Mouse (Mus musculus) MEL (cell line): ENCODE results near the gene Esm1. TPM values are rescaled to one million over a fixed set of nuclear protein-coding genes. Genes with fewer than 3 reads are reported as not detected.
A peak's percentile ranks its signal among the peaks of the same experiment; 100 is the strongest.

ENCODE experiments used
- DNase-seq: peaks from one replicate; pipeline ENCODE4 v3.0.0; 2011; ENCODE audit warnings: low read depth, low spot score
- H3K27ac ChIP-seq: 2 replicates; pipeline ENCODE4 v1.5.1; 2012; ENCODE audit warnings: low read depth, mild to moderate bottlenecking, control low read depth, low read length, moderate library complexity; ENCODE audit not compliant: control insufficient read depth
- H3K27me3 ChIP-seq, 2 experiments: fragments of 150-350 bp in 1 of 2; sonication (generic) in 1 of 2; 2 replicates each; pipeline ENCODE4 v1.6.1; 2012; ENCODE audit warnings: low read length in 2 of 2, mild to moderate bottlenecking in 2 of 2, improper control_type of control experiment in 1 of 2, moderate library complexity in 1 of 2; ENCODE audit not compliant: insufficient read depth in 2 of 2, control insufficient read depth in 1 of 2
- H3K36me3 ChIP-seq, 2 experiments: 2 replicates each; pipeline ENCODE4 v1.6.1; 2012 to 2014; ENCODE audit warnings: low read length in 2 of 2, improper control_type of control experiment in 1 of 2, inconsistent platforms in 1 of 2, mild to moderate bottlenecking in 1 of 2; ENCODE audit not compliant: insufficient read depth in 2 of 2, control insufficient read depth in 1 of 2
- H3K4me1 ChIP-seq, 2 experiments: fragments of 150-350 bp in 1 of 2; sonication (generic) in 1 of 2; 2 replicates each; pipeline ENCODE4 v1.6.1; 2012; ENCODE audit warnings: low read length in 2 of 2, improper control_type of control experiment in 1 of 2, mild to moderate bottlenecking in 1 of 2; ENCODE audit not compliant: insufficient read depth in 2 of 2, control insufficient read depth in 1 of 2
- H3K4me3 ChIP-seq, 2 experiments: fragments of 150-350 bp in 1 of 2; sonication (generic) in 1 of 2; 2 replicates each; pipeline ENCODE4 v1.5.1; 2012; ENCODE audit warnings: low read depth in 2 of 2, low read length in 2 of 2, mild to moderate bottlenecking in 2 of 2, moderate library complexity in 2 of 2, control low read depth in 1 of 2, improper control_type of control experiment in 1 of 2; ENCODE audit not compliant: control insufficient read depth in 1 of 2, insufficient read depth in 1 of 2
- H3K79me2 ChIP-seq: 2 replicates; pipeline ENCODE4 v1.6.1; 2012; ENCODE audit warnings: mild to moderate bottlenecking, low read length, moderate library complexity; ENCODE audit not compliant: control insufficient read depth, poor library complexity, insufficient read depth
- H3K9ac ChIP-seq: 2 replicates; pipeline ENCODE4 v1.6.1; 2012; ENCODE audit warnings: low read depth, mild to moderate bottlenecking, control low read depth, low read length, moderate library complexity; ENCODE audit not compliant: control insufficient read depth, poor library complexity, severe bottlenecking
- H3K9me3 ChIP-seq: fragments of 150-350 bp; sonication (generic); replicated peaks from 2 replicates; pipeline ENCODE4 v1.6.1; 2012; ENCODE audit warnings: mild to moderate bottlenecking, low read length, improper control_type of control experiment, moderate library complexity; ENCODE audit not compliant: insufficient read depth
- CTCF ChIP-seq, 3 experiments: IDR thresholded peaks in 2 of 3; conservative IDR thresholded peaks in 1 of 3; 2 replicates each; pipeline ENCODE4 v1.5.1; 2011 to 2012; ENCODE audit warnings: low read length in 3 of 3, low read depth in 2 of 3, mild to moderate bottlenecking in 2 of 3, improper control_type of control experiment in 1 of 3, inconsistent platforms in 1 of 3, mixed read lengths in 1 of 3, moderate library complexity in 1 of 3; ENCODE audit not compliant: control insufficient read depth in 1 of 3, insufficient read depth in 1 of 3, poor library complexity in 1 of 3, severe bottlenecking in 1 of 3
- MEF2A ChIP-seq: IDR thresholded peaks from 2 replicates; pipeline ENCODE4 v1.6.1; 2014; ENCODE audit warnings: low read depth, mild to moderate bottlenecking, inconsistent platforms, low read length, improper control_type of control experiment; ENCODE audit not compliant: poor library complexity, insufficient replicate concordance, severe bottlenecking; ENCODE audit errors: extremely low read depth
- TBP ChIP-seq: IDR thresholded peaks from 2 replicates; pipeline ENCODE4 v1.8.0; 2011; ENCODE audit warnings: low read depth, low read length, improper control_type of control experiment
- TCF12 ChIP-seq: IDR thresholded peaks from 2 replicates; pipeline ENCODE4 v1.6.1; 2014; ENCODE audit warnings: low read depth, mild to moderate bottlenecking, inconsistent platforms, low read length, improper control_type of control experiment, moderate library complexity
- UBTF ChIP-seq: IDR thresholded peaks from 2 replicates; pipeline ENCODE4 v1.6.1; 2012; ENCODE audit warnings: low read depth, mild to moderate bottlenecking, inconsistent platforms, low read length, improper control_type of control experiment, moderate library complexity, borderline replicate concordance; ENCODE audit not compliant: insufficient read depth
- USF2 ChIP-seq, 2 experiments: IDR thresholded peaks; 2 replicates each; pipeline ENCODE4 v1.6.1; 2011 to 2012; ENCODE audit warnings: improper control_type of control experiment in 2 of 2, low read length in 2 of 2, borderline replicate concordance in 1 of 2, inconsistent platforms in 1 of 2, low read depth in 1 of 2, mild to moderate bottlenecking in 1 of 2; ENCODE audit not compliant: insufficient read depth in 1 of 2
- polyA plus RNA-seq, 2 experiments: library from polyadenylated mRNA; stranded (reverse) in 1 of 2; unstranded in 1 of 2; fragments of >175 nt in 1 of 2; fragments of >200 nt in 1 of 2; gene quantifications; 2 replicates each; pipeline versions ENCODE4 v1.2.1 to v1.2.4; 2012; ENCODE audit warnings: low replicate concordance in 2 of 2, low read depth in 1 of 2; ENCODE audit not compliant: insufficient read length in 2 of 2, insufficient read depth in 1 of 2, missing spikeins in 1 of 2
- total RNA-seq: library from RNA; depleted of rRNA; stranded (reverse); fragments of 300-350 nt; gene quantifications from 2 replicates; pipeline ENCODE4 v1.2.3, GENCODE M21; 2012

The Esm1 gene
- total and polyA plus RNA-seq, 3 experiments = not detected

GRCm38 (mm10) chr13:113205346-113205745, 4.1 kb upstream of the Esm1 start:
- no peaks in the 10 kb centered on the region for H3K9me3 ChIP-seq
- DNase-seq = no peak
- no peak for TF ChIP-seq USF2 (IDR thresholded peaks at IDR 0.05; ENCODE audit: borderline replicate concordance in 1 of 2, insufficient read depth in 1 of 2, low read depth in 1 of 2, low read length in 2 of 2)
- TF ChIP-seq, all 39 proteins: peak for 0
- no peak overlapping the region for H3K27ac ChIP-seq
- no peaks in the 10 kb centered on the region for H3K4me1 ChIP-seq
- H3K27me3 ChIP-seq = no peaks in the 10 kb centered on the region
- H3K9ac ChIP-seq = no peak overlapping the region
- no peaks in the 10 kb centered on the region for H3K36me3 ChIP-seq
- H3K79me2 ChIP-seq = no peaks in the 10 kb centered on the region
- H3K4me3 ChIP-seq = no peak overlapping the region

- Histone ChIP-seq H3K4me1 (no peaks in the 10 kb centered on the region), H3K79me2 (no peaks in the 10 kb centered on the region), H3K4me3 (no peak overlapping the region), H3K27ac (no peak overlapping the region), H3K36me3 (no peaks in the 10 kb centered on the region), H3K27me3 (no peaks in the 10 kb centered on the region), H3K9me3 (no peaks in the 10 kb centered on the region), H3K9ac (no peak overlapping the region)
- no peak for TF ChIP-seq TCF12
- no peak for TF ChIP-seq UBTF
- no peak for TF ChIP-seq MEF2A
- no peak for TF ChIP-seq TBP
- no peak for DNase-seq
Observed at GRCm38 (mm10) chr13:113211345-113211744, 1.9 kb downstream of the Esm1 start.

GRCm38 (mm10) chr13:113212401-113212800, 2.9 kb downstream of the Esm1 start:
- Histone ChIP-seq H3K79me2 (no peaks in the 10 kb centered on the region), H3K9me3 (no peaks in the 10 kb centered on the region), H3K27me3 (no peaks in the 10 kb centered on the region), H3K9ac (no peak overlapping the region), H3K4me1 (no peaks in the 10 kb centered on the region), H3K36me3 (no peaks in the 10 kb centered on the region), H3K4me3 (no peak overlapping the region), H3K27ac (no peak overlapping the region)
- DNase-seq = peak; percentile 3
- no peak for TF ChIP-seq UBTF
- no peak for TF ChIP-seq CTCF (IDR thresholded peaks at IDR 0.05 in 2 of 3, conservative IDR thresholded peaks at IDR 0.05 in 1 of 3; ENCODE audit: control insufficient read depth in 1 of 3, insufficient read depth in 1 of 3, low read depth in 2 of 3, low read length in 3 of 3, poor library complexity in 1 of 3, severe bottlenecking in 1 of 3)

GRCm38 (mm10) chr13:113213865-113214264, 4.4 kb downstream of the Esm1 start:
- no peak overlapping the region for H3K27ac ChIP-seq
- H3K9me3 ChIP-seq = no peaks in the 10 kb centered on the region
- no peaks in the 10 kb centered on the region for H3K27me3 ChIP-seq
- no peak for TF ChIP-seq TBP
- no peaks in the 10 kb centered on the region for H3K4me1 ChIP-seq
- no peaks in the 10 kb centered on the region for H3K36me3 ChIP-seq
- H3K79me2 ChIP-seq = no peaks in the 10 kb centered on the region
- no peak overlapping the region for H3K9ac ChIP-seq
- H3K4me3 ChIP-seq = no peak overlapping the region
- no peak for DNase-seq
